ENCODE assay signal across 15 mouse cellular contexts in genomic region chr4:53246083-53246747, GRCm38 (mm10).
A peak's percentile ranks its signal among the peaks of the same experiment; 100 is the strongest.
DNase-seq lines count a peak whose midpoint lies in the region; ATAC-seq and TF ChIP-seq lines count a peak whose summit lies in the region.
"Had no signal": no experiment of that assay in that cellular context is flagged by ENCODE, and none has a peak within 500 bp of the region (broad histone marks: within the 10 kb centered on the region; RNA-seq: fewer than 3 reads in every experiment).

No protein-coding gene starts in this region.

- no peak for TF ChIP-seq CTCF in testis, adult 2 months (IDR thresholded peaks at IDR 0.05; ENCODE audit: control insufficient read depth, insufficient read depth, insufficient replicate concordance, low read depth, low read length)

- H3K4me1 ChIP-seq in embryonic facial prominence, embryonic 13.5 days, result 0 out of 2 replicates have a peak, but pooled peaks cover 6% of the 10 kb centered on the region
- H3K4me1 ChIP-seq in embryonic facial prominence, embryonic 10.5 days, result 0 out of 2 replicates have a peak, but pooled peaks cover 3% of the 10 kb centered on the region
- H3K4me1 ChIP-seq in testis, adult 2 months (ENCODE audit: control insufficient read depth, insufficient read depth, low read length), result peaks cover 6% of the 10 kb centered on the region

- H3K4me2 ChIP-seq in embryonic facial prominence, embryonic 13.5 days, result no peak overlapping the region

- no peak overlapping the region for H3K9ac ChIP-seq in embryonic facial prominence, embryonic 13.5 days

- no peak for DNase-seq in embryonic facial prominence, embryonic 10.5 days (ENCODE audit: low spot score)
- no peak for DNase-seq in testis, postnatal 10 days (ENCODE audit: low spot score)
- peak; percentile 25 for DNase-seq in liver
- no peak for DNase-seq in cerebellum, postnatal 25 days
- DNase-seq in ovary, postnatal 14 days (ENCODE audit: low spot score), result no peak
- DNase-seq in cerebellum, adult 11-12 months, result no peak
- DNase-seq: adrenal gland, adult 8-10 months; cerebellum, adult 8-10 months; gastrocnemius, postnatal 36 days; heart, postnatal 4 days; midbrain, embryonic 14.5 days; thymus, postnatal 14 days had no signal

- ATAC-seq in embryonic facial prominence, embryonic 13.5 days (ENCODE audit: insufficient number of reproducible peaks, insufficient read depth, low FRiP score, low TSS enrichment, low read depth), result no peak

- 76% methylated on average over 15 of the region's 15 CpGs for WGBS in embryonic facial prominence, embryonic 13.5 days
- 88% methylated on average over 15 of the region's 15 CpGs for WGBS in embryonic facial prominence, embryonic 10.5 days

- no peaks in the 10 kb centered on the region for H3K36me3 ChIP-seq in embryonic facial prominence, embryonic 13.5 days
- no peaks in the 10 kb centered on the region for H3K36me3 ChIP-seq in embryonic facial prominence, embryonic 10.5 days (replicated peaks)
- peaks cover 1% of the 10 kb centered on the region; the same call in 1 of the 2 replicates for H3K36me3 ChIP-seq in testis, adult 2 months (ENCODE audit: control insufficient read depth, insufficient read depth, low read length)

- H3K4me3 ChIP-seq in embryonic facial prominence, embryonic 13.5 days, result no peak overlapping the region
- H3K4me3 ChIP-seq in embryonic facial prominence, embryonic 10.5 days, result no peak overlapping the region
- peak overlapping the region; percentile 64 for H3K4me3 ChIP-seq in testis, adult 2 months (ENCODE audit: control insufficient read depth, low read depth, low read length)
- H3K4me3 ChIP-seq: erythroblast, embryonic 14.5 days had no signal

- TF ChIP-seq POLR2A in testis, adult 2 months (IDR thresholded peaks at IDR 0.05; ENCODE audit: control insufficient read depth, low read depth, low read length), result no peak

- no peaks in the 10 kb centered on the region for H3K9me3 ChIP-seq in embryonic facial prominence, embryonic 13.5 days
- H3K9me3 ChIP-seq in embryonic facial prominence, embryonic 10.5 days, result no peaks in the 10 kb centered on the region

- H3K27me3 ChIP-seq in embryonic facial prominence, embryonic 13.5 days, result no peaks in the 10 kb centered on the region
- no peaks in the 10 kb centered on the region for H3K27me3 ChIP-seq in embryonic facial prominence, embryonic 10.5 days (replicated peaks; ENCODE audit: low read depth, poor library complexity, severe bottlenecking)
- H3K27me3 ChIP-seq in testis, adult 2 months (ENCODE audit: control insufficient read depth, insufficient read depth, low read length), result no peaks in the 10 kb centered on the region

- H3K27ac ChIP-seq in embryonic facial prominence, embryonic 13.5 days, result peak overlapping the region; percentile 64; the same call in 1 of the 2 replicates
- no peak overlapping the region for H3K27ac ChIP-seq in embryonic facial prominence, embryonic 10.5 days (replicated peaks)
- H3K27ac ChIP-seq in testis, adult 2 months (ENCODE audit: control insufficient read depth, insufficient read depth, low read depth, low read length), result peak overlapping the region; percentile 82
